Mouse (Mus musculus) kidney, postnatal 0 days (tissue): ENCODE results near the gene Rmi2. TPM values are rescaled to one million over a fixed set of nuclear protein-coding genes. Genes with fewer than 3 reads are reported as not detected.

Experiments used
- ATAC-seq: fragments of 200-750 bp; cut with Nextera tagmentation; replicated peaks from 2 replicates; pipeline ENCODE4 v1.8.0; 2017; ENCODE audit warnings: low read depth, moderate number of reproducible peaks, moderate TSS enrichment, moderate library complexity; ENCODE audit not compliant: low FRiP score
- DNase-seq: peaks from one replicate; pipeline ENCODE4 v3.0.0-alpha.2; 2016; ENCODE audit warnings: low spot score
- H3K27ac ChIP-seq: fragments of 300-500 bp; sonication (generic); 2 replicates; pipeline ENCODE4 v1.5.1; 2014; ENCODE audit warnings: mild to moderate bottlenecking
- H3K27me3 ChIP-seq: fragments of 300-500 bp; sonication (generic); 2 replicates; pipeline ENCODE4 v1.6.1; 2014; ENCODE audit warnings: low read length, mixed read lengths; ENCODE audit not compliant: insufficient read depth
- H3K36me3 ChIP-seq: fragments of 300-500 bp; sonication (generic); 2 replicates; pipeline ENCODE4 v1.6.1; 2014; ENCODE audit warnings: low read length, mixed read lengths; ENCODE audit not compliant: insufficient read depth
- H3K4me1 ChIP-seq: fragments of 300-500 bp; sonication (generic); replicated peaks from 2 replicates; pipeline ENCODE4 v1.6.1; 2014; ENCODE audit warnings: antibody characterized with exemption, low read length, mixed read lengths; ENCODE audit not compliant: insufficient read depth
- H3K4me2 ChIP-seq: fragments of 300-500 bp; sonication (generic); 2 replicates; pipeline ENCODE4 v1.6.1; 2014; ENCODE audit warnings: mild to moderate bottlenecking, low read length, moderate library complexity, mixed read lengths
- H3K4me3 ChIP-seq: fragments of 300-500 bp; sonication (generic); replicated peaks from 2 replicates; pipeline ENCODE4 v1.5.1; 2014; ENCODE audit warnings: low read depth, low read length
- H3K9ac ChIP-seq: fragments of 300-500 bp; sonication (generic); 2 replicates; pipeline ENCODE4 v1.6.1; 2014; ENCODE audit warnings: low read depth, low read length
- H3K9me3 ChIP-seq: fragments of 300-500 bp; sonication (generic); replicated peaks from 2 replicates; pipeline ENCODE4 v1.6.1; 2016; ENCODE audit warnings: low read length, inconsistent platforms, mixed read lengths
- CTCF ChIP-seq: IDR thresholded peaks from 2 replicates; pipeline ENCODE4 v1.5.1; 2016; ENCODE audit warnings: antibody characterized with exemption, low read depth, mild to moderate bottlenecking, moderate library complexity
- WGBS: fragments of 180-500 bp; shearing (Covaris S2); extraction: QIAGEN DNeasy Blood & Tissue Kit; methylation state at CpG from one replicate; pipeline ENCODE4 v1.1.7; 2014; 5-methylcytosine and 5-hydroxymethylcytosine counted together
- polyA plus RNA-seq: library from polyadenylated mRNA; unstranded; fragments of >200 nt; fragmentation: Nextera tagmentation; extraction: Ambion mirVana; gene quantifications from 2 replicates; pipeline ENCODE4 v1.2.1, GENCODE M21; 2015

The Rmi2 gene
- 1.6 and 2.5 TPM in 2 replicates for polyA plus RNA-seq

GRCm38 (mm10) chr16:10834911-10835587 lies at the start of gene Rmi2:
Gene Rmi2, plus strand, starts transcription at chr16:10835059.
- under 1% methylated on average over 56 of the region's 69 CpGs for WGBS
- DNase-seq, result peak; percentile 93
- ATAC-seq, result peak; percentile 90
- Histone ChIP-seq H3K36me3 (no peaks in the 10 kb centered on the region), H3K4me2 (peak within 1 kb of the TSS; percentile 94), H3K9me3 (no peaks in the 10 kb centered on the region), H3K27me3 (no peaks in the 10 kb centered on the region), H3K27ac (peak within 1 kb of the TSS; percentile 77), H3K9ac (peak within 1 kb of the TSS; percentile 76), H3K4me1 (peaks cover 6% of the 10 kb centered on the region; the same call in 1 of the 2 replicates), H3K4me3 (peak within 1 kb of the TSS; percentile 72)
- no peak for TF ChIP-seq CTCF

DNA sequence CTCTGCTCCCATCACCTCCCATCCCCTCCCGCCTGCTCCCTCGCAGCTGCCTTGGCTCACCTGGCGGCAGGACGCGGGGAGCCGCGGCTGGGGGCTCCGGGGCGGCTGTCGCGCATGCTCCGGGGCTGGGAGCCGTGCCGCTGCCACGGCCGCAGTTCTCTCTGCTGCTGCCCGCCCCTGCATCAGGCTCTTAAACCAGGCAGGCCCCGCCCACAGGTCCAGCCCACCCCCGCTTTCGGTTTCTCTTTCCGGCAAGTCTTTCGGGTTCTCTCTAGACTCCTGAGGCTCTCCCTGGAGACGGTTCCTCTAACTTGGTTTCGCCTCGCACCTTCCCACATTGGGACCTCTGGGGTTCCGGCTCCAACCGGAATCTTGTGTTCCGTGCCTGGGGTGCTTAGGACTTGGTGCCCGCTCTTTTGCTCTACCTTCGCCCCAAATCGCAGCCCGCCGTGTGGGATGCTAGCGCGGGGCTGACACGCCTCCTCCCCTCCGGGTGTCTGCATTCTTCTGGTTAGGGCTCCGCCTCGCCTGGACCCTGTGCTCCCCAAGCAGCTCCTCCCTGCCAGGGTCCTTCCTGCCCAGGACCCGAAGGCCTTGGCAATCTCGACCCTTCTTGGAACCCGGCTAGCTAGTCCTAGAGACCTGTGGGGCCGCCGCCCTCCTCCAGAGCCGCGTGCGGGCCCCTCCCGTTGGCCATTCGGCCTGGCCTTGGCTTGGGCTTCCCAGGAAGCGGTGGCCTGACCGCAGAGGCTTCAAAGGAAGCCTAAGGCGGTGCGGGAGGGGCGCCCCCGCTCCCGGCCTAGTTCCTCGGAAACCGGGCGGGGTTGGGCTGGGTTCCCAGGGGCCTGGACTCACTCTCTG lies 49.3 kb upstream of the Rmi2 start, which contains the start of gene Socs1:
TSS of gene Socs1 (minus strand) at position 166 of the 861 bp plus-strand sequence.
- Histone ChIP-seq H3K27ac (peak within 1 kb of the TSS; percentile 96), H3K4me3 (peak within 1 kb of the TSS; percentile 52), H3K4me2 (peak within 1 kb of the TSS; percentile 85), H3K4me1 (peaks cover 32% of the 10 kb centered on the region), H3K9me3 (no peaks in the 10 kb centered on the region), H3K9ac (peak within 1 kb of the TSS; percentile 67), H3K27me3 (no peaks in the 10 kb centered on the region), H3K36me3 (no peaks in the 10 kb centered on the region)
- under 1% methylated on average over 58 of the region's 59 CpGs for WGBS
- DNase-seq (peak; percentile 98), ATAC-seq (peak; percentile 84)
- no peak for TF ChIP-seq CTCF

- DNase-seq (peak; percentile 96), ATAC-seq (peak; percentile 30)
- no peaks in the 10 kb centered on the region for H3K9me3 ChIP-seq
- peak overlapping the region; percentile 52 for H3K4me3 ChIP-seq
- peak overlapping the region; percentile 67 for H3K9ac ChIP-seq
- H3K36me3 ChIP-seq, result no peaks in the 10 kb centered on the region
- no peaks in the 10 kb centered on the region for H3K27me3 ChIP-seq
- WGBS, result 1% methylated on average over 9 of the region's 9 CpGs
- peaks cover 32% of the 10 kb centered on the region for H3K4me1 ChIP-seq
- H3K27ac ChIP-seq, result peak overlapping the region; percentile 96
- TF ChIP-seq CTCF, result peak; percentile 86
- peak overlapping the region; percentile 85 for H3K4me2 ChIP-seq
Measured at GRCm38 (mm10) chr16:10786288-10786687, 48.6 kb upstream of the Rmi2 start.

GRCm38 (mm10) chr16:10786782-10787547 lies 47.9 kb upstream of the Rmi2 start:
- H3K9me3 ChIP-seq, result no peaks in the 10 kb centered on the region
- no peaks in the 10 kb centered on the region for H3K36me3 ChIP-seq
- 0 out of 2 replicates have a peak overlapping the region, but pooled peaks have one; percentile 85 for H3K4me2 ChIP-seq
- DNase-seq, result no peak
- H3K27me3 ChIP-seq, result no peaks in the 10 kb centered on the region
- peak overlapping the region; percentile 96; the same call in 1 of the 2 replicates for H3K27ac ChIP-seq
- no peak overlapping the region for H3K4me3 ChIP-seq
- 56% methylated on average over 4 of the region's 4 CpGs for WGBS
- H3K9ac ChIP-seq, result no peak overlapping the region
- TF ChIP-seq CTCF, result no peak
- no peak for ATAC-seq
- peaks cover 32% of the 10 kb centered on the region for H3K4me1 ChIP-seq

DNA sequence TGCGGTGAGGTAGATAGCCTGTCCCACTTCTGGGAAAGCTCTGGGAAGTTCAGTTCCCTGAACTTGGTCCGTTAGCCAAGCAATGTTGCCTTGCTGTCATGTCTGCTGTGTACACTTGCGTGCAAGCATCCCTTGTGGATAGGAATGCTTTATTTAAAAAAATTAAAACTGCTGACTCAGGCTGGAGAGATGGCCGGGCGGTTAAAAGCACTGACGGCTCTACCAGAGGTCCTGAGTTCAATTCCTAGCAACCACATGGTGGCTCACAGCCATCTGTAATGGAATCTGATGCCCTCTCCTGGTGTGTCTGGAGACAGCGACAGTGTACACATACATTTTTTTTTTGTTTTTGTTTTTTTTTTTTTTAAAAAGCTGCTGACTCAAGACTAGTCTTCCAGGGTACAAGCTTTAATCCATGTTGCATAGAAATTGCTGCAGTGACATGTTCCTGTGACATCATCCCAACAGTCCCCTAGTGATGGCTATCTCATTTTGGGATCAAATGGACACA lies 47.3 kb upstream of the Rmi2 start:
- Histone ChIP-seq H3K4me3 (no peak overlapping the region), H3K36me3 (no peaks in the 10 kb centered on the region), H3K9me3 (no peaks in the 10 kb centered on the region), H3K27ac (no peak overlapping the region), H3K4me1 (peaks cover 28% of the 10 kb centered on the region), H3K4me2 (no peak overlapping the region), H3K9ac (no peak overlapping the region), H3K27me3 (no peaks in the 10 kb centered on the region)
- WGBS, result 69% methylated on average over 7 of the region's 7 CpGs
- DNase-seq (no peak), ATAC-seq (no peak)
- TF ChIP-seq CTCF, result peak; percentile 37; the same call in 1 of the 2 replicates
